Mouse (Mus musculus): ENCODE measurements around the gene Mettl26.

GRCm38 (mm10) chr17:25893975-25894617, 19.2 kb downstream of the Mettl26 start:
- TF ChIP-seq TAL1 (IDR thresholded peaks at IDR 0.05; ENCODE audit: low read length) (no peak), GATA1 (IDR thresholded peaks at IDR 0.05; ENCODE audit: low read length) (no peak)

Data from erythroblast, embryonic 14.5 days (primary cell).